Mouse (Mus musculus): ENCODE data around the gene Cpt1b. TPM values are rescaled to one million over a fixed set of nuclear protein-coding genes. Genes with fewer than 3 reads are reported as not detected.

Cpt1b gene
- total and polyA plus RNA-seq, 2 experiments from 2014 or later, result 2.2 to 2.4 TPM

- no peak for DNase-seq (ENCODE audit: low spot score)
- no peak overlapping the region for H3K4me2 ChIP-seq (ENCODE audit: low read depth, low read length, poor library complexity, severe bottlenecking)
- no peak for ATAC-seq (ENCODE audit: low FRiP score)
- no peak for TF ChIP-seq CTCF (IDR thresholded peaks at IDR 0.05)
- H3K27me3 ChIP-seq (ENCODE audit: insufficient read depth, low read length), result no peaks in the 10 kb centered on the region
- no peaks in the 10 kb centered on the region for H3K9me3 ChIP-seq (ENCODE audit: low read length)
- 91% methylated on average over 10 of the region's 10 CpGs for WGBS
- no peak overlapping the region for H3K9ac ChIP-seq (replicated peaks; ENCODE audit: low read length, poor library complexity, severe bottlenecking)
- H3K4me3 ChIP-seq (ENCODE audit: low read depth, low read length), result no peak overlapping the region
- H3K36me3 ChIP-seq (ENCODE audit: insufficient read depth, low read length), result no peaks in the 10 kb centered on the region
- no peaks in the 10 kb centered on the region for H3K4me1 ChIP-seq (ENCODE audit: insufficient read depth, low read length)
- no peak overlapping the region for H3K27ac ChIP-seq (ENCODE audit: low read depth, low read length)
These were observed 35.6 kb downstream of the Cpt1b start for GRCm38 (mm10) chr15:89390081-89390480.

DNA sequence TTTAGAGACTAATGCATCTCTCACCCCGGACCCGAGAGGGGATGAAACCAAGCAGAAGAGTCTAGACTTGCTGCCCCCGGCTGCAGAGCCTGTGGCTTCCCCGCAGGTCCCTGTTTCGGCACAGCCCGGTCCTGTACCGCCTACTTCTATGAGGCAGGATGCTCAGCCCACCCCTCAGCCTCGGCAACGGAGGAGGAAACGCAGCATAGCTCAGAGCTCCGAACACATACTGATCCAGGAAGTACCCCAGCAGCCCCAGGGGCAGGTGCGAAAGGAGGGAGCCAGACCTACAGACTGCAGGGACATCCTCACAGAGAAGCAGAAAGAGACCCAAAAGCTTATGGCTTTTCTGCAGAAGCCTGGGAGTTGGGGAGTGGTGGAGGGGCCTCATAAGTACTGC lies 38.5 kb downstream of the Cpt1b start:
- no peak for TF ChIP-seq CTCF (IDR thresholded peaks at IDR 0.05)
- no peaks in the 10 kb centered on the region for H3K4me1 ChIP-seq (ENCODE audit: insufficient read depth, low read length)
- H3K9me3 ChIP-seq (ENCODE audit: low read length), result no peaks in the 10 kb centered on the region
- no peak overlapping the region for H3K9ac ChIP-seq (replicated peaks; ENCODE audit: low read length, poor library complexity, severe bottlenecking)
- DNase-seq (ENCODE audit: low spot score), result no peak
- H3K4me3 ChIP-seq (ENCODE audit: low read depth, low read length), result no peak overlapping the region
- no peak overlapping the region for H3K27ac ChIP-seq (ENCODE audit: low read depth, low read length)
- H3K4me2 ChIP-seq (ENCODE audit: low read depth, low read length, poor library complexity, severe bottlenecking), result no peak overlapping the region
- H3K27me3 ChIP-seq (ENCODE audit: insufficient read depth, low read length), result no peaks in the 10 kb centered on the region
- H3K36me3 ChIP-seq (ENCODE audit: insufficient read depth, low read length), result no peaks in the 10 kb centered on the region
- WGBS, result 45% methylated on average over 12 of the region's 12 CpGs
- no peak for ATAC-seq (ENCODE audit: low FRiP score)

DNA sequence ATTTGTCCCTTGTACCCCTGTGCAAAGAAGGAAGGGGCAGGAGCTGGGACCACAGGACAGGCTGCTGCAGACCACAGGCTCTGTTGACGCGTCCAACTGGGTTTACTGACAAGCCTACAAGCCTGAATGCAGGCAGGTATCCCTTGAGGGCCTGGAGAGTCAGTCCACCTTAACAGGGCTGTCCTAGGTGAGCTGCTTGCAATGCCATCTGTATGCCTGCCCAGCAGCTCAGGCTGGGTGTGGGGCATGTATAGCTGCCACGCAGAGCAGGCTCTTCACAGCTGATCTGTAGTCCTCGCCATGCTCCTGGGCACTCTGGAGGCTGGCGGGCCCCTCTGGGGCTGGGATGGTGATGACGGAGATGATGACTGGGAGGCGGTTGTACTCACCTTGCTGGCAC lies 41.0 kb downstream of the Cpt1b start, which contains the start of gene Klhdc7b:
Gene Klhdc7b, plus strand, starts transcription at position 301 of the 400 bp plus-strand sequence.
- no peaks in the 10 kb centered on the region for H3K9me3 ChIP-seq (ENCODE audit: low read length)
- no peak within 1 kb of the TSS for H3K9ac ChIP-seq (replicated peaks; ENCODE audit: low read length, poor library complexity, severe bottlenecking)
- no peak for TF ChIP-seq CTCF (IDR thresholded peaks at IDR 0.05)
- WGBS, result 91% methylated on average over 7 of the region's 7 CpGs
- ATAC-seq (ENCODE audit: low FRiP score) (no peak), DNase-seq (ENCODE audit: low spot score) (no peak)
- peaks cover 1% of the 10 kb centered on the region; the same call in 1 of the 2 replicates for H3K27me3 ChIP-seq (ENCODE audit: insufficient read depth, low read length)
- H3K4me1 ChIP-seq (ENCODE audit: insufficient read depth, low read length), result no peaks in the 10 kb centered on the region
- no peaks in the 10 kb centered on the region for H3K36me3 ChIP-seq (ENCODE audit: insufficient read depth, low read length)
- no peak within 1 kb of the TSS for H3K4me3 ChIP-seq (ENCODE audit: low read depth, low read length)
- no peak within 1 kb of the TSS for H3K4me2 ChIP-seq (ENCODE audit: low read depth, low read length, poor library complexity, severe bottlenecking)
- H3K27ac ChIP-seq (ENCODE audit: low read depth, low read length), result no peak within 1 kb of the TSS

- Histone ChIP-seq H3K4me3 (ENCODE audit: low read depth, low read length) (peak overlapping the region; percentile 33), H3K9ac (replicated peaks; ENCODE audit: low read length, poor library complexity, severe bottlenecking) (no peak overlapping the region), H3K9me3 (ENCODE audit: low read length) (no peaks in the 10 kb centered on the region), H3K4me1 (ENCODE audit: insufficient read depth, low read length) (peaks cover 13% of the 10 kb centered on the region), H3K27me3 (ENCODE audit: insufficient read depth, low read length) (peaks cover 32% of the 10 kb centered on the region), H3K27ac (ENCODE audit: low read depth, low read length) (no peak overlapping the region), H3K36me3 (ENCODE audit: insufficient read depth, low read length) (no peaks in the 10 kb centered on the region), H3K4me2 (ENCODE audit: low read depth, low read length, poor library complexity, severe bottlenecking) (peak overlapping the region; percentile 66)
- ATAC-seq (ENCODE audit: low FRiP score) (no peak), DNase-seq (ENCODE audit: low spot score) (no peak)
- TF ChIP-seq CTCF (IDR thresholded peaks at IDR 0.05), result no peak
- WGBS, result 16% methylated on average over 10 of the region's 10 CpGs
These were observed 46.2 kb downstream of the Cpt1b start for GRCm38 (mm10) chr15:89379429-89379828.

DNA sequence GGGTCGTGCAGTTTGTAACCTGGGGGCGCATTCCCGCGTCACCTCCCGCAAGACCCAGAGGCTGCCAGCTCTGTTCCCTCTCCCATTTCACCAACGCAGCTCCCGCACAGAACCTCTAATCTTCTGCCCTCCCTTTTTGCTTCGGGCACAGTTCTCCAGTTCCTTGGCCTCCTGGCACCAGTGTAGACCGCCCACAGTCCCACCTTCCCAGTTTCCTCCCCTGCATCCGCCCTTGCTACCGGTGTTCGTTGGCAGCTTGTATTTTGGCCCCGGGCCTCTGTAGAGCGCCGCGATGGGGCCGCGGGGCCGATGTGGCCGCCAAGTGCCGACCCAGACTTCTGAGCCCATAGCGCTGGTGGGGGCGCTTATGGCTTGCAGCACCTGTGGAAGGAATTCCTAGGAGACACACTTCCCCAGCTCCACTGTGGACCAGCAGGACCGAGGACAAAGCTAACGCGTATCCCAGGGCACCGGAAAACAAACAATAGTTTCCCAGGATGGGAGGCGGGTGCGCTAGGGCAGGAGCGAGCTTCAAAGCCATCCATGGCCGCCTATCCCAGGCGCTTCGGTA lies 46.7 kb downstream of the Cpt1b start, which contains the start of gene Odf3b:
Gene Odf3b, minus strand, starts transcription at position 452 of the 571 bp plus-strand sequence.
- H3K27me3 ChIP-seq (ENCODE audit: insufficient read depth, low read length), result peaks cover 32% of the 10 kb centered on the region
- no peak for TF ChIP-seq CTCF (IDR thresholded peaks at IDR 0.05)
- H3K4me2 ChIP-seq (ENCODE audit: low read depth, low read length, poor library complexity, severe bottlenecking), result peak within 1 kb of the TSS; percentile 66
- no peak for ATAC-seq (ENCODE audit: low FRiP score)
- no peak for DNase-seq (ENCODE audit: low spot score)
- peak within 1 kb of the TSS; percentile 33 for H3K4me3 ChIP-seq (ENCODE audit: low read depth, low read length)
- no peaks in the 10 kb centered on the region for H3K36me3 ChIP-seq (ENCODE audit: insufficient read depth, low read length)
- H3K9ac ChIP-seq (replicated peaks; ENCODE audit: low read length, poor library complexity, severe bottlenecking), result 0 out of 2 replicates have a peak within 1 kb of the TSS, but pooled peaks have one; percentile 25
- H3K9me3 ChIP-seq (ENCODE audit: low read length), result no peaks in the 10 kb centered on the region
- H3K27ac ChIP-seq (ENCODE audit: low read depth, low read length), result no peak within 1 kb of the TSS
- peaks cover 16% of the 10 kb centered on the region for H3K4me1 ChIP-seq (ENCODE audit: insufficient read depth, low read length)
- 1% methylated on average over 33 of the region's 33 CpGs for WGBS

- Histone ChIP-seq H3K9me3 (ENCODE audit: low read length) (no peaks in the 10 kb centered on the region), H3K27ac (ENCODE audit: low read depth, low read length) (no peak overlapping the region), H3K9ac (replicated peaks; ENCODE audit: low read length, poor library complexity, severe bottlenecking) (0 out of 2 replicates have a peak overlapping the region, but pooled peaks have one; percentile 25), H3K4me2 (ENCODE audit: low read depth, low read length, poor library complexity, severe bottlenecking) (peak overlapping the region; percentile 66), H3K4me1 (ENCODE audit: insufficient read depth, low read length) (peaks cover 16% of the 10 kb centered on the region), H3K36me3 (ENCODE audit: insufficient read depth, low read length) (no peaks in the 10 kb centered on the region), H3K27me3 (ENCODE audit: insufficient read depth, low read length) (peaks cover 32% of the 10 kb centered on the region), H3K4me3 (ENCODE audit: low read depth, low read length) (peak overlapping the region; percentile 33)
- no peak for DNase-seq (ENCODE audit: low spot score)
- ATAC-seq (ENCODE audit: low FRiP score), result no peak
- TF ChIP-seq CTCF (IDR thresholded peaks at IDR 0.05), result no peak
- 14% methylated on average over 46 of the region's 46 CpGs for WGBS
These were observed 47.5 kb downstream of the Cpt1b start for GRCm38 (mm10) chr15:89377938-89378828.
